Mouse (Mus musculus) liver, adult 2 months (tissue): ENCODE data around the gene Pgap2.

Experiments
- CTCF ChIP-seq: fragments of 200-500 bp; IDR thresholded peaks from 2 replicates; pipeline ENCODE4 v1.5.1; 2011; ENCODE audit warnings: low read depth, low read length, control low read depth
- POLR2A ChIP-seq: fragments of 200-500 bp; IDR thresholded peaks from 2 replicates; pipeline ENCODE4 v1.6.1; 2011; ENCODE audit warnings: low read length, control low read depth; ENCODE audit not compliant: insufficient read depth; ENCODE audit errors: extremely low read depth

GRCm38 (mm10) chr7:102223883-102224738, 14.1 kb downstream of the Pgap2 start:
- TF ChIP-seq POLR2A = no peak
- no peak for TF ChIP-seq CTCF
